Mouse (Mus musculus) CH12F3 (cell line): ENCODE results near the gene Hsf2.
"Not testable (repeated sequence)": the region's sequence is repeated elsewhere in the genome, so short reads cannot be mapped to it uniquely, and the experiment has no call there.

Source experiments
- in situ Hi-C: fragments of 300-500 bp; cut with MboI; formaldehyde crosslinking; loops from 2 replicates; pipeline ENCODE4 v1.14.3; 2020; ENCODE audit warnings: low sequenced_read_pairs

The Hsf2 gene

GRCm38 (mm10) chr10:57531616-57532217 is 45.5 kb downstream of the Hsf2 start:
- in situ Hi-C loops, result no loop called here

- in situ Hi-C loops, result no loop called here
Measured at GRCm38 (mm10) chr10:57532218-57533101, 46.3 kb downstream of the Hsf2 start, which contains the start of gene Serinc1. Gene Serinc1 (minus strand): TSS chr10:57532530.

GRCm38 (mm10) chr10:57543890-57544289 is 57.7 kb downstream of the Hsf2 start:
- in situ Hi-C loops, result not testable (repeated sequence)

- in situ Hi-C loops, result no loop called here
Measured at GRCm38 (mm10) chr10:57549631-57550030, 63.4 kb downstream of the Hsf2 start.

- in situ Hi-C loops, result no loop called here
Measured at GRCm38 (mm10) chr10:57553719-57554118, 67.5 kb downstream of the Hsf2 start.

GRCm38 (mm10) chr10:57557597-57557996 is 71.4 kb downstream of the Hsf2 start:
- in situ Hi-C loops, result no loop called here
